Mouse (Mus musculus) embryonic facial prominence, embryonic 15.5 days (tissue): ENCODE measurements at regions not wholly inside any gene's neighbourhood (a gene's known extent, or its start where the extent isn't known, plus 50 kb on each side); places are given as distances from the start of the nearest gene placed in this dataset.
A peak's percentile ranks its signal among the peaks of the same experiment; 100 is the strongest.

ENCODE experiments used
- ATAC-seq: fragments of 200-750 bp; cut with Nextera tagmentation; 2 replicates; pipeline ENCODE4 v1.8.0; 2017; ENCODE audit warnings: low read depth, moderate TSS enrichment; ENCODE audit not compliant: insufficient number of reproducible peaks, low FRiP score, low TSS enrichment
- H3K27ac ChIP-seq: fragments of 300-500 bp; sonication (generic); replicated peaks from 2 replicates; pipeline ENCODE4 v1.5.1; 2015; ENCODE audit warnings: mild to moderate bottlenecking, inconsistent platforms
- H3K27me3 ChIP-seq: fragments of 300-500 bp; sonication (generic); 2 replicates; pipeline ENCODE4 v1.6.1; 2015; ENCODE audit warnings: inconsistent platforms
- H3K36me3 ChIP-seq: fragments of 300-500 bp; sonication (generic); 2 replicates; pipeline ENCODE4 v1.6.1; 2015; ENCODE audit warnings: mild to moderate bottlenecking, inconsistent platforms
- H3K4me1 ChIP-seq: fragments of 300-500 bp; sonication (generic); 2 replicates; pipeline ENCODE4 v1.6.1; 2015; ENCODE audit warnings: inconsistent platforms
- H3K4me2 ChIP-seq: fragments of 300-500 bp; sonication (generic); replicated peaks from 2 replicates; pipeline ENCODE4 v1.6.1; 2015; ENCODE audit warnings: mild to moderate bottlenecking, inconsistent platforms
- H3K4me3 ChIP-seq: fragments of 300-500 bp; sonication (generic); replicated peaks from 2 replicates; pipeline ENCODE4 v1.5.1; 2015; ENCODE audit warnings: mild to moderate bottlenecking, inconsistent platforms
- H3K9ac ChIP-seq: fragments of 300-500 bp; sonication (generic); 2 replicates; pipeline ENCODE4 v1.6.1; 2015; ENCODE audit warnings: inconsistent platforms
- H3K9me3 ChIP-seq: fragments of 300-500 bp; sonication (generic); replicated peaks from 2 replicates; pipeline ENCODE4 v1.6.1; 2016; ENCODE audit warnings: inconsistent platforms
- WGBS: fragments of 180-500 bp; shearing (Covaris S2); methylation state at CpG from one replicate; pipeline ENCODE4 v1.1.7; 2015; 5-methylcytosine and 5-hydroxymethylcytosine counted together

- no peak for ATAC-seq
- Histone ChIP-seq H3K9me3 (no peaks in the 10 kb centered on the region), H3K4me3 (no peak overlapping the region), H3K4me2 (no peak overlapping the region), H3K27ac (no peak overlapping the region), H3K4me1 (peaks cover 23% of the 10 kb centered on the region), H3K27me3 (peaks cover 5% of the 10 kb centered on the region; the same call in 1 of the 2 replicates), H3K36me3 (no peaks in the 10 kb centered on the region), H3K9ac (no peak overlapping the region)
- WGBS, result 41% methylated on average over 4 of the region's 4 CpGs
These were observed 191.7 kb downstream of the Enc1 start for GRCm38 (mm10) chr13:97432627-97433026.

GRCm38 (mm10) chr13:97430885-97431284, 190.0 kb downstream of the Enc1 start:
- H3K36me3 ChIP-seq, result no peaks in the 10 kb centered on the region
- H3K4me1 ChIP-seq, result peaks cover 13% of the 10 kb centered on the region
- peaks cover 5% of the 10 kb centered on the region; the same call in 1 of the 2 replicates for H3K27me3 ChIP-seq
- 56% methylated on average over 2 of the region's 2 CpGs for WGBS
- no peak overlapping the region for H3K27ac ChIP-seq
- no peak for ATAC-seq
- H3K4me2 ChIP-seq, result no peak overlapping the region
- no peak overlapping the region for H3K9ac ChIP-seq
- no peaks in the 10 kb centered on the region for H3K9me3 ChIP-seq
- H3K4me3 ChIP-seq, result no peak overlapping the region

- no peak overlapping the region for H3K27ac ChIP-seq
- no peak overlapping the region for H3K9ac ChIP-seq
- H3K27me3 ChIP-seq, result peaks cover 5% of the 10 kb centered on the region; the same call in 1 of the 2 replicates
- 46% methylated on average over 6 of the region's 6 CpGs for WGBS
- no peak for ATAC-seq
- H3K36me3 ChIP-seq, result no peaks in the 10 kb centered on the region
- no peak overlapping the region for H3K4me2 ChIP-seq
- no peak overlapping the region for H3K4me3 ChIP-seq
- no peaks in the 10 kb centered on the region for H3K9me3 ChIP-seq
- H3K4me1 ChIP-seq, result peaks cover 13% of the 10 kb centered on the region
These were observed 187.3 kb downstream of the Enc1 start for GRCm38 (mm10) chr13:97428163-97428562.

- H3K9me3 ChIP-seq, result no peaks in the 10 kb centered on the region
- no peak overlapping the region for H3K4me3 ChIP-seq
- no peak for ATAC-seq
- no peak overlapping the region for H3K27ac ChIP-seq
- no peak overlapping the region for H3K9ac ChIP-seq
- H3K4me2 ChIP-seq, result no peak overlapping the region
- H3K36me3 ChIP-seq, result no peaks in the 10 kb centered on the region
- WGBS, result 62% methylated on average over 4 of the region's 4 CpGs
- H3K4me1 ChIP-seq, result peaks cover 17% of the 10 kb centered on the region
- 0 out of 2 replicates have a peak, but pooled peaks cover 2% of the 10 kb centered on the region for H3K27me3 ChIP-seq
These were observed 186.6 kb downstream of the Enc1 start for GRCm38 (mm10) chr13:97427537-97427936.

GRCm38 (mm10) chr13:97425731-97426130, 184.8 kb downstream of the Enc1 start:
- H3K4me2 ChIP-seq, result no peak overlapping the region
- peaks cover 19% of the 10 kb centered on the region for H3K4me1 ChIP-seq
- no peaks in the 10 kb centered on the region for H3K9me3 ChIP-seq
- H3K27ac ChIP-seq, result no peak overlapping the region
- H3K9ac ChIP-seq, result no peak overlapping the region
- H3K4me3 ChIP-seq, result no peak overlapping the region
- H3K36me3 ChIP-seq, result no peaks in the 10 kb centered on the region
- 84% methylated on average over 9 of the region's 9 CpGs for WGBS
- ATAC-seq, result no peak
- no peaks in the 10 kb centered on the region for H3K27me3 ChIP-seq

- Histone ChIP-seq H3K4me1 (peaks cover 20% of the 10 kb centered on the region), H3K36me3 (no peaks in the 10 kb centered on the region), H3K4me2 (no peak overlapping the region), H3K9me3 (no peaks in the 10 kb centered on the region), H3K4me3 (no peak overlapping the region), H3K27me3 (no peaks in the 10 kb centered on the region), H3K9ac (no peak overlapping the region), H3K27ac (peak overlapping the region; percentile 30; the same call in 1 of the 2 replicates)
- 0 out of 2 replicates have a peak, but pooled peaks have one; percentile 34 for ATAC-seq
- 22% methylated on average over 6 of the region's 6 CpGs for WGBS
These were observed 183.0 kb downstream of the Enc1 start for GRCm38 (mm10) chr13:97423911-97424310.

GRCm38 (mm10) chr13:97423298-97423817, 182.5 kb downstream of the Enc1 start:
- Histone ChIP-seq H3K27ac (peak overlapping the region; percentile 58), H3K4me3 (no peak overlapping the region), H3K9me3 (no peaks in the 10 kb centered on the region), H3K4me1 (peaks cover 24% of the 10 kb centered on the region), H3K36me3 (no peaks in the 10 kb centered on the region), H3K9ac (no peak overlapping the region), H3K4me2 (no peak overlapping the region), H3K27me3 (no peaks in the 10 kb centered on the region)
- no peak for ATAC-seq
- WGBS, result 49% methylated on average over 5 of the region's 5 CpGs

- WGBS, result 70% methylated on average over 7 of the region's 7 CpGs
- no peak for ATAC-seq
- peaks cover 27% of the 10 kb centered on the region for H3K4me1 ChIP-seq
- no peak overlapping the region for H3K4me3 ChIP-seq
- H3K9me3 ChIP-seq, result no peaks in the 10 kb centered on the region
- 0 out of 2 replicates have a peak overlapping the region, but pooled peaks have one; percentile 58 for H3K27ac ChIP-seq
- no peak overlapping the region for H3K9ac ChIP-seq
- H3K27me3 ChIP-seq, result no peaks in the 10 kb centered on the region
- H3K36me3 ChIP-seq, result no peaks in the 10 kb centered on the region
- no peak overlapping the region for H3K4me2 ChIP-seq
These were observed 182.0 kb downstream of the Enc1 start for GRCm38 (mm10) chr13:97422897-97423296.

GRCm38 (mm10) chr13:97421831-97422230, 180.9 kb downstream of the Enc1 start:
- ATAC-seq, result no peak
- H3K27ac ChIP-seq, result no peak overlapping the region
- 81% methylated on average over 3 of the region's 3 CpGs for WGBS

GRCm38 (mm10) chr13:97420773-97421172, 179.9 kb downstream of the Enc1 start:
- H3K4me2 ChIP-seq, result no peak overlapping the region
- no peaks in the 10 kb centered on the region for H3K36me3 ChIP-seq
- no peak overlapping the region for H3K4me3 ChIP-seq
- H3K27me3 ChIP-seq, result no peaks in the 10 kb centered on the region
- 31% methylated on average over 3 of the region's 3 CpGs for WGBS
- no peaks in the 10 kb centered on the region for H3K9me3 ChIP-seq
- H3K27ac ChIP-seq, result no peak overlapping the region
- ATAC-seq, result no peak
- peaks cover 41% of the 10 kb centered on the region for H3K4me1 ChIP-seq
- H3K9ac ChIP-seq, result no peak overlapping the region

More at GRCm38 (mm10) chr13:97421831-97422230, 180.9 kb downstream of the Enc1 start:
- Histone ChIP-seq H3K9me3 (no peaks in the 10 kb centered on the region), H3K4me3 (no peak overlapping the region), H3K4me2 (no peak overlapping the region), H3K9ac (no peak overlapping the region), H3K36me3 (no peaks in the 10 kb centered on the region), H3K4me1 (peaks cover 36% of the 10 kb centered on the region), H3K27me3 (no peaks in the 10 kb centered on the region)

GRCm38 (mm10) chr13:97419100-97419499, 178.2 kb downstream of the Enc1 start:
- H3K27me3 ChIP-seq, result no peaks in the 10 kb centered on the region
- no peak overlapping the region for H3K4me3 ChIP-seq
- no peak overlapping the region for H3K27ac ChIP-seq
- H3K4me2 ChIP-seq, result no peak overlapping the region
- no peak for ATAC-seq
- no peak overlapping the region for H3K9ac ChIP-seq
- 88% methylated on average over 3 of the region's 3 CpGs for WGBS
- peaks cover 47% of the 10 kb centered on the region for H3K4me1 ChIP-seq
- H3K36me3 ChIP-seq, result no peaks in the 10 kb centered on the region
- H3K9me3 ChIP-seq, result no peaks in the 10 kb centered on the region

- 77% methylated on average over 8 of the region's 8 CpGs for WGBS
- Histone ChIP-seq H3K4me2 (no peak overlapping the region), H3K27me3 (no peaks in the 10 kb centered on the region), H3K27ac (no peak overlapping the region), H3K36me3 (no peaks in the 10 kb centered on the region), H3K4me3 (no peak overlapping the region), H3K9me3 (no peaks in the 10 kb centered on the region), H3K4me1 (peaks cover 43% of the 10 kb centered on the region), H3K9ac (no peak overlapping the region)
- ATAC-seq, result no peak
These were observed 177.8 kb downstream of the Enc1 start for GRCm38 (mm10) chr13:97418681-97419080.
